Mouse (Mus musculus): ENCODE measurements around the gene Cdadc1. TPM values are rescaled to one million over a fixed set of nuclear protein-coding genes. Genes with fewer than 3 reads are reported as not detected.

Gene Cdadc1
- polyA plus RNA-seq, 1 experiment from 2014 or later, result 28.9 TPM

GRCm38 (mm10) chr14:59533908-59534307, 63.9 kb downstream of the Cdadc1 start:
- Histone ChIP-seq H3K27me3 (replicated peaks; ENCODE audit: low read depth, poor library complexity, severe bottlenecking) (no peaks in the 10 kb centered on the region), H3K36me3 (replicated peaks) (no peaks in the 10 kb centered on the region), H3K4me3 (no peak overlapping the region), H3K9me3 (no peaks in the 10 kb centered on the region), H3K4me1 (peaks cover 17% of the 10 kb centered on the region), H3K27ac (replicated peaks) (no peak overlapping the region)
- no peak for DNase-seq (ENCODE audit: low spot score)

- Histone ChIP-seq H3K4me3 (no peak overlapping the region), H3K27me3 (replicated peaks; ENCODE audit: low read depth, poor library complexity, severe bottlenecking) (no peaks in the 10 kb centered on the region), H3K4me1 (peaks cover 17% of the 10 kb centered on the region), H3K27ac (replicated peaks) (no peak overlapping the region), H3K9me3 (no peaks in the 10 kb centered on the region), H3K36me3 (replicated peaks) (no peaks in the 10 kb centered on the region)
- WGBS, result 86% methylated on average over 1 of the region's 1 CpGs
- DNase-seq (ENCODE audit: low spot score), result no peak
Observed at GRCm38 (mm10) chr14:59532986-59533385, 64.8 kb downstream of the Cdadc1 start.

DNA sequence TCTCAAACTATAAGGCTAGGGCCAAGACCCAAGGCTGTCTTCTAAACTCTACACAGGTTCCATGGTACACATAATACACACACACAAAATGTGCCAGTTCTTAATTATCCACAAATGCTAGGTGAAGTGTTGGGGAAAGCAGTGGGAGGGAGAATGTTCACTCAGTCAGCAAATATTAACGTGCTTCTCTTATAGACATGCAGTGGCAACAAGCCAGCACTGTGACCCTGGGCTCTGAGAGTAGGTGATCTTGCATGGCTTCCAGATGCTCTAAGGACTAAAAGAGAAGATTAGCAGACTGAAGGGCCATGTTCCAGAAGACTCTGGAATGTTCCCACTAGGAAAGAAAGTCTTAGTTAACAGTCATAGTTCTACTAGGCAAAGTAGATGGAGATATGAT, 67.0 kb downstream of the Cdadc1 start:
- DNase-seq (ENCODE audit: low spot score), result no peak
- Histone ChIP-seq H3K27me3 (replicated peaks; ENCODE audit: low read depth, poor library complexity, severe bottlenecking) (no peaks in the 10 kb centered on the region), H3K4me3 (no peak overlapping the region), H3K27ac (replicated peaks) (no peak overlapping the region), H3K4me1 (peaks cover 17% of the 10 kb centered on the region), H3K9me3 (no peaks in the 10 kb centered on the region), H3K36me3 (replicated peaks) (no peaks in the 10 kb centered on the region)
- 96% methylated on average over 1 of the region's 1 CpGs for WGBS

GRCm38 (mm10) chr14:59525843-59526242, 71.9 kb downstream of the Cdadc1 start:
- DNase-seq (ENCODE audit: low spot score), result no peak
- H3K36me3 ChIP-seq (replicated peaks), result no peaks in the 10 kb centered on the region
- no peak overlapping the region for H3K27ac ChIP-seq (replicated peaks)
- 92% methylated on average over 5 of the region's 5 CpGs for WGBS
- H3K27me3 ChIP-seq (replicated peaks; ENCODE audit: low read depth, poor library complexity, severe bottlenecking), result no peaks in the 10 kb centered on the region
- H3K4me1 ChIP-seq, result no peaks in the 10 kb centered on the region; the same call in 1 of the 2 replicates
- no peaks in the 10 kb centered on the region for H3K9me3 ChIP-seq
- no peak overlapping the region for H3K4me3 ChIP-seq

DNA sequence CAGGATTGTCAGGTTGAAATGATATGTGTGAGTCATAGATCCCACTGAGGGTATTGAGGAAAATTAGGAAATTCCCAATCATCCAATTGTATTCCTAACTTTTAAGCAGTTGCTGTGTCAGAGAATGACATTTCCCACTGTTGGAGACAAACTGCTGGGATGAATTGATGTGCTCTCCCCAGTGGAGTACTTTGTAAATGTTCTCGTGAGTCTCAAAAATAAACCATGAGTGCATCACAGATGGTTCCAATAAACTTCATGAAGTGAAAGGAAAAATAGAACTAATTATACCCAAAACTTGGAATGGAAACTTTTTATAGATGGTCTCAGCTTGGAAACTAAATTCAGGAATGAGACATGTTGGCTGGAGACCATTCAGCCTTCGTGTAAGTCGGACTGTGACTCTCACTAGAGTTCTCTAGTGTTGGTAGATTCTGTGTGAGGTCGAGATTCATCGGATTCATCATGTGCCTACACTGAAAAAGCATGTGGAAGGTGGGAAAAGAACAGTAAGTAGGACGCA, 83.8 kb downstream of the Cdadc1 start:
- Histone ChIP-seq H3K4me3 (no peak overlapping the region), H3K27ac (replicated peaks) (no peak overlapping the region), H3K4me1 (no peaks in the 10 kb centered on the region), H3K27me3 (replicated peaks; ENCODE audit: low read depth, poor library complexity, severe bottlenecking) (no peaks in the 10 kb centered on the region), H3K9me3 (no peaks in the 10 kb centered on the region), H3K36me3 (replicated peaks) (no peaks in the 10 kb centered on the region)
- 85% methylated on average over 6 of the region's 6 CpGs for WGBS
- no peak for DNase-seq (ENCODE audit: low spot score)

Other genes with a start within 250 kb of the Cdadc1 start
- gene Phf11d, start 232.5 kb downstream of the Cdadc1 start, polyA plus RNA-seq (2016; fragmentation: Nextera tagmentation; extraction: Ambion mirVana), result 0.16 and 0.23 TPM in 2 replicates
- gene Phf11c, start 202.6 kb downstream of the Cdadc1 start, polyA plus RNA-seq (2016; fragmentation: Nextera tagmentation; extraction: Ambion mirVana), result 0.78 and 1.0 TPM in 2 replicates
- gene Setdb2, start 157.1 kb downstream of the Cdadc1 start, polyA plus RNA-seq (2016; fragmentation: Nextera tagmentation; extraction: Ambion mirVana), result 11.1 and 13.5 TPM in 2 replicates
- 44.9 and 45.7 TPM in 2 replicates for gene Cab39l, start 157.0 kb downstream of the Cdadc1 start, polyA plus RNA-seq (2016; fragmentation: Nextera tagmentation; extraction: Ambion mirVana)
- gene Shisa2, start 27.3 kb upstream of the Cdadc1 start, polyA plus RNA-seq (2016; fragmentation: Nextera tagmentation; extraction: Ambion mirVana), result 26.1 and 29.8 TPM in 2 replicates